Mouse (Mus musculus): ENCODE results near the gene Krt90. TPM values are rescaled to one million over a fixed set of nuclear protein-coding genes. Genes with fewer than 3 reads are reported as not detected.

Krt90 gene
- total RNA-seq (2018; cell fraction: chromatin; rRNA removed) = not detected
- total RNA-seq (2018; cell fraction: cytosol; rRNA removed) = not detected
- total RNA-seq (2018; cell fraction: nucleus; rRNA removed) = not detected
- not detected in 3 replicates for polyA plus RNA-seq (2018)

DNA sequence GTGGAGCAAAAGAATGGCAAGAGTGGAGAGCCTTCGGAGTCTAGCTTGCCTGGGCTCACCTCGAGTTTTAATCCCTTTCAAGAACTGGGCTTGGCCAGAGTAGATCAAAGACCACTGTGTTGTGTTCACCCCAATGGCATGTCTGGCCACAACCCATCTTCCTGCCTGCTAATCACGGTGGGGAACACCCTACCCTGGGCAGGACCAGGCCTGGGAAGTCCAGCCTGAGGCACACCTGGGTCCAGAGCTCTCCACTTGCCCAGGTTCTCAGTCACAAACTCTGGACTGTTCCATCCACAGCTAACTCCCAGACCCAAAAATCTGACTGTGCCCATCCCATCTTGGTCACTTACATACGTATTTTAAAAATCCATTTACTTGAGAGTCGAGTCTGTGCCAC is at the start of gene Krt90:
Krt90 (minus strand) TSS at position 101 of the 400 bp plus-strand sequence.
- 55% methylated on average over 5 of the region's 5 CpGs for WGBS (ENCODE audit: missing documents)
- no peak within 1 kb of the TSS for H3K4me3 ChIP-seq (ENCODE audit: inconsistent target)
- no peak within 1 kb of the TSS for H3K27ac ChIP-seq
- H3K79me2 ChIP-seq (ENCODE audit: inconsistent target) = no peaks in the 10 kb centered on the region
- no peaks in the 10 kb centered on the region for H3K36me3 ChIP-seq (ENCODE audit: inconsistent target)

DNA sequence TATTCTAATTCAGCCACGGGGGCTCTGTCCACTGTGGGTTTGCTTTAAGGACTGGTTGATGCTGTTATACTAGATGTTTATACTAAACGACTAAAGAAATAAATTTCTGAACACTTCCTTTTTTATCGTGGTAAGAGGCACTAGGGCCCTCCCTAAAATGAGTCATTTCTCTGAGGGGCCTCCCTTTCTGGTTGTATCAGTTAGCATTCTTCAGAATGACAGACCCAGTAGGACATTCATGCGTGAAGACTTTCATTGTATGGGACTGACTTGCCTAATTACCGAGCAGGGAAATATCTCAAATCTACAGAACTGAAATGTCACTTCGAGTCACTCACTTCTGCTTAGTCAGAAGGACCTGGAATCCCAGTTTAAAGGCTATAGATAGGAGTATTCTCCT is 36.4 kb upstream of the Krt90 start:
- Histone ChIP-seq H3K4me3 (ENCODE audit: inconsistent target) (no peak overlapping the region), H3K36me3 (ENCODE audit: inconsistent target) (no peaks in the 10 kb centered on the region), H3K27ac (no peak overlapping the region), H3K79me2 (ENCODE audit: inconsistent target) (no peaks in the 10 kb centered on the region)
- 45% methylated on average over 6 of the region's 6 CpGs for WGBS (ENCODE audit: missing documents)

DNA sequence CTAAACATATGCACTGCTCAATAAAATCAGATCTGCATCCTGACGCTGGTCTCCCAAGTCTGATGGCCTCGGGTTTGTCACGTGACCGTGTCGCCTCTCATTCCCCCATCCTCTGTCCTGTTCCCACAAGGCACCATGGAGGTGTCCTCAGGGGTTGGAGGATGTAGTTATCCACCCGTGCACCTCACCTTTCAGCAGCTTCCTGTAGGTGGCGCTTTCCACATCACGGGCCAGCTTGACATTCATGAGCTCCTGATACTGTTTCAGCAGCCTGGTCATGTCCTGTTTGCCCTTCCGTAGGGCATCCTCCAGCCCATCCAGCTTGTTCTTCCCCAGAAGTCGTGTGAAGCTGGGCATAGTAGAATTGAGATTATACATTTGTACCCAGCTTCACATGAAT is 25.5 kb upstream of the Krt90 start:
- Histone ChIP-seq H3K79me2 (ENCODE audit: inconsistent target) (no peaks in the 10 kb centered on the region), H3K27ac (no peak overlapping the region), H3K4me3 (ENCODE audit: inconsistent target) (no peak overlapping the region), H3K36me3 (ENCODE audit: inconsistent target) (no peaks in the 10 kb centered on the region)
- 76% methylated on average over 10 of the region's 10 CpGs for WGBS (ENCODE audit: missing documents)

DNA sequence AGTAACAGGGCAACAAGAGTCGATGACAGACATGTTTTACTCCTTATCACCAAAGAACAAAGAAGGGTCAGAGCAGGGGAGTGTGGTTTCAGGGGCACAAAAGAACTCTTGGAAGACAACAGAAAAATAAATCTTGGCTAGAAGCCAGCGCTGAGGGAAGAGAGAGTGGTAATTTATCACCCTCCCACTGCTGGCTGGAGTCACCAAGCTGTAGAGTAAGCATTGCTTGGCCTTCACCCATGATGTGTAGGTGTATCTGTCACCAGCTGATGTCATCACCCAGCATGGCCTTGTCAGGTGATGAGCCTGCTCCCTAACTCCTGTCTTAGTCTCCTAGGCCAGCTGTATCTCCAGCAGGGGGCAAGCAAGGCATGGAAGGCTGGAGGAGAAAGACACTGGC is 21.7 kb upstream of the Krt90 start:
- H3K79me2 ChIP-seq (ENCODE audit: inconsistent target) = no peaks in the 10 kb centered on the region
- no peaks in the 10 kb centered on the region for H3K36me3 ChIP-seq (ENCODE audit: inconsistent target)
- H3K27ac ChIP-seq = no peak overlapping the region
- WGBS (ENCODE audit: missing documents) = 36% methylated on average over 2 of the region's 2 CpGs
- no peak overlapping the region for H3K4me3 ChIP-seq (ENCODE audit: inconsistent target)

DNA sequence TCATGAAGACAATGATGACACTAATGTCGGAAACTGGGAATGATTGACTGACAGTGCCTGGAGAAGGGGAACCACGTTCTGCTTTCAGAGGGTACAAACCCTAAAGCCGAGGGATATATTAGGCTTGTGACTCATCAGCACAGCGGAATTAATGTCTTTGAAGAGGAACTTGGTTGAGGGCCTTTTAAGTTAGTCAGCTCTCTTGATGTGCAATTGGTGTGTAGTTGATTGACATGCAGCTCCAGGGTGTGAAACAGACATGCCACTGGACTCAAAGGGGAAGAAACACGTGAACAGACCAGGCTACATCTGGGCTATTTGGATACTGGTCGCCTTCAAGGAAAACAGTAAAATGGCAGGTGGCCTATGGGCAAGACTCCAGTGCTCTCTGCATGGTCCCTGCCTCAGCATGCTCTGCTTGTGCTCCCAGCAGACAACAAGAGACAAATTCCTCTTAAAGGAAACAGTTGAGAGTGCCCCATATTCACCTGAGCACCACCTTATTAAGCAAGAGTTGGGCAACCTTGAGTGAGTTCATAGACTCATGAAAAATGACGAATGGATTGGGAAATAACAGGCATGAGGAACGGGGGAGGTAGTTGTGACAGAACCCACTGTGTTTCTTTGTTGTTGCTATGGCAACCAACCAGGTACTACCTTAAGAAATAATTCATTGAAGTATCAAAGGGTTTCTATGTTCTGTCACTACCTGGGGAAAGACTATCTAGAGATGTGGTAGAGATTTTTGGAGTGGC is 20.6 kb upstream of the Krt90 start:
- WGBS (ENCODE audit: missing documents) = 41% methylated on average over 8 of the region's 8 CpGs
- H3K27ac ChIP-seq = 0 out of 2 replicates have a peak overlapping the region, but pooled peaks have one; percentile 10
- no peaks in the 10 kb centered on the region for H3K79me2 ChIP-seq (ENCODE audit: inconsistent target)
- no peaks in the 10 kb centered on the region for H3K36me3 ChIP-seq (ENCODE audit: inconsistent target)
- no peak overlapping the region for H3K4me3 ChIP-seq (ENCODE audit: inconsistent target)

DNA sequence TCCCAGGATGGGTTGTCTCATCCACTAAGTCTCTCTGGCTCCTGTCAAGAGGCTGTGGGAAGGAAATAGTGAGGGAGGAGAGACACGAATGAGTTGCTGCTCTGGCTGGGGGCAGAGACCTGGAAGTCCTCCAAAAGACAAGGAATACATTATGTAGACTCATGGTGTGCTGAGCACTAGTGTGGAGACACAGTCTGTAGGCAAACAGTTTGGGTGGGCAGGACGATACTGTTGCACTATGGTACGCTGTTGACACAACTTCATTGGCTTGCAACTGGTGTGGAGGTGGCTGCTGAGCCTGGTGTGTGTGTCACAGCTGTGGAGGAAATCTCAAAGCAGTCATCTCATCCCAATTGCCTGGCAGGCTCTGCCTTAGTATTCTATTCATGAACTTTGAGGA is 19.0 kb upstream of the Krt90 start:
- no peaks in the 10 kb centered on the region for H3K36me3 ChIP-seq (ENCODE audit: inconsistent target)
- no peak overlapping the region for H3K27ac ChIP-seq
- no peaks in the 10 kb centered on the region for H3K79me2 ChIP-seq (ENCODE audit: inconsistent target)
- H3K4me3 ChIP-seq (ENCODE audit: inconsistent target) = no peak overlapping the region
- 74% methylated on average over 3 of the region's 3 CpGs for WGBS (ENCODE audit: missing documents)

DNA sequence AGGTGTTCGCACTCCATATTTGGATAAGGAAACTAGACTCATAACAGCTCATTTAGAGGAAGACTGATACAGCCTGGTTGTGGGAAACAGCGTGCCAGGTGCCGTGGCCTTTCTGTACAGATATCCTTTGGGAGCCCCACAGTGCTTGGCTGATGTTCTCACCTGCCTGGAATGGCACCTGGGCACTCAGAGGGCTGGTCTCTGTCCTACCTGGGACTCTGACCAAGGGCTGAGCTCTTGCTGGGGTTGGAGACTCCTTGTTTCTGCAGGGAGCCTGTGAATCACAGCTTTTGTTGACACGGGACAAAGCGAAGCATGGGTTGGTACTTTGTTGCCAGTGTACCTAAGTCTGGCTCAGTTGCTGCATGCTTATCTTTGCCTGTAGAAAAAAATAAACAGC is 12.8 kb upstream of the Krt90 start:
- H3K36me3 ChIP-seq (ENCODE audit: inconsistent target) = no peaks in the 10 kb centered on the region
- WGBS (ENCODE audit: missing documents) = 75% methylated on average over 5 of the region's 5 CpGs
- H3K27ac ChIP-seq = no peak overlapping the region
- H3K79me2 ChIP-seq (ENCODE audit: inconsistent target) = no peaks in the 10 kb centered on the region
- no peak overlapping the region for H3K4me3 ChIP-seq (ENCODE audit: inconsistent target)

DNA sequence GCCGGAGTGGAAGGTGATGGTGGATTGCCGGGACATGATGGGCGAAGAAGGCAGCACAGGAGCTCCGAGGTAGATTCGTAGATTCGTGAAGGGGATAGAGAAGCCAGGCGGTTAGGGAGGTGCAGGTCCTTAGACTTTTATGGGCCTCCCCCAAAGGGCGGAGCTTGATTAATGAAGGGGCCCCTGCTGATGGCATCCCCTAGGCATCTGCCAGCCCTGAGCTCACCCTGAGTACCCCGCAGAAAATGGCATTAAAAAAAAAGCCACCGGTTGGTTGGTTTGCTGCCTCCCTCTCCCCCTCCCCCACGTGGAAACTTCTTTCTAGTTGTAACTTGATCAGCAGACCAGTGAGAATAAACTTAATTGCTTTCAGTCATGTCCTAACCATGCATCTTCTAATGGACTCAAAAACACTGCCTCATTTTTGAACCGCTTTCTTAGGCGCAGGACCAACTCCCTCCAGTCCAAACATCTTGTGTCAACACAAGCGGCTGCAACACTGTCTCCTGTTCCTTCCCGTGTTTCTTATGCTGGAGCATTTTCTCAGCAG is 11.1 kb upstream of the Krt90 start, which contains the start of gene Krt75:
Krt75 (minus strand) TSS at position 109 of the 550 bp plus-strand sequence.
- WGBS (ENCODE audit: missing documents) = 79% methylated on average over 13 of the region's 15 CpGs
- Histone ChIP-seq H3K4me3 (ENCODE audit: inconsistent target) (no peak within 1 kb of the TSS), H3K27ac (no peak within 1 kb of the TSS), H3K79me2 (ENCODE audit: inconsistent target) (no peaks in the 10 kb centered on the region), H3K36me3 (ENCODE audit: inconsistent target) (no peaks in the 10 kb centered on the region)

DNA sequence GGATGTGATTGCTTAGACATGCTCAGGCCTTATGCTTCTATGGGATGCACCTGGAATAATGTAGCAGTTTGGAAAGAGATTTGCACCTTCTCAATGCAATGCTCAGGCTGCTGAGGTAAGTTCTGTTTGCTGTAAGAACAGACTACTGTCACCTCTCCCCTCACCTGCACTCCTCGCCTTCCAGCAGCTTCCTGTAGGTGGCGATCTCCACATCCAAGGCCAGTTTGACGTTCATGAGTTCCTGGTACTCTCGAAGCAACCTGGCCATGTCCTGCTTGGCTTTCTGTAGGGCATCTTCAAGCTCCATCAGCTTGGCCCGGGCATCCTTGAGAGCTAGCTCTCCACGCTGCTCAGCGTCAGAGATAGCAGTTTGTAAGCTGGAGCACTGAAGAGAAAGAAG is 5.0 kb upstream of the Krt90 start:
- 46% methylated on average over 7 of the region's 7 CpGs for WGBS (ENCODE audit: missing documents)
- Histone ChIP-seq H3K36me3 (ENCODE audit: inconsistent target) (no peaks in the 10 kb centered on the region), H3K27ac (no peak overlapping the region), H3K79me2 (ENCODE audit: inconsistent target) (no peaks in the 10 kb centered on the region), H3K4me3 (ENCODE audit: inconsistent target) (no peak overlapping the region)

DNA sequence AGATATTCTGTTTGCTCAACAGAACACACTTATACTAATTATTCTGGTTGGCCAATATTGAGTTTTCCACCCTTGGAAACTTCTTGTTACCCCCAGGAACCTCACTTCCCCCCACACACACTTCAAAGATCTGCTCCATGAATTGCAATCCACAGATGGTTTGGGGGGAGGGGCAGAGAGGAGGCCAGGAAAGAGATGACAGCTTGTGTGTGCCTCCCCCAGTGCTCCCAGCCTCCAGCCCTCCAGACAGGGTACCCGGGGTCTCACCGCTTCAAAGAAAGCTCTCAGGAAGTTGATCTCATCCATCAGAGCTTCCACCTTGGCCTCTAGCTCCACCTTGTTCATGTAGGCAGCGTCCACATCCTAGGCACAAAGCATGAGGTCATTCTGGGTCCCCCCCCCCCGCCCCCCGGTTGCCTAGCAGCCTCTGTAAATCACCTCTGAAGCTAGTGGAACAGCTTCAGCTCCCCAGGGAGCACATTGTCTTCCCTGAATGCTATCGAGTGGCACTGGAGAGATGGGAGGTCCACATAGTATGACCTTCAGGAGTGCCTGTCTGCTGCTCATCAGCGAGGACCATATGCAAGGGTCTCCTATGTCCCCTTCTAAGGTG is 4.6 kb downstream of the Krt90 start:
- no peaks in the 10 kb centered on the region for H3K79me2 ChIP-seq (ENCODE audit: inconsistent target)
- whole genome bisulfite sequencing (ENCODE audit: missing documents) = 12% methylated on average over 7 of the region's 7 CpGs
- no peaks in the 10 kb centered on the region for H3K36me3 ChIP-seq (ENCODE audit: inconsistent target)
- no peak overlapping the region for H3K4me3 ChIP-seq (ENCODE audit: inconsistent target)
- no peak overlapping the region for H3K27ac ChIP-seq

DNA sequence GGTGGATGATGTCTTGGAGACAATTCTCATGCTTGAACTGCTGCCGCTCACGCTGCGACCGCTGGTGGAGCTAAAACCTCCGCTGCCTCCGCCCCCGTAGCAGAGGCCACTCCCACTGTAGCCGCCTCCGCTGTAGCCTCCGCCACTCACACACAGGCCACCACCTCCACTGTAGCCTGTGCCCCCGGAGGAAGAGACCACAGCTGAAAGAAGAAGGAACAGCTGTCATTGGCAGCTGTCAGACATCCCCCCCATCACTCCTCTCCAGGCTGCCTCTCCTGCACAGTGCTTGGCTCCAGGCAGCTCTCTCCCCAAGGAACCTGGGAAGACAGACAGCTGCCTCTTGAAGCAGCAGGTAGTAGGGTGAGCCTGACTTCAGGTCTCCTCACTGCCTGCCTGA is 9.6 kb downstream of the Krt90 start:
- no peaks in the 10 kb centered on the region for H3K36me3 ChIP-seq (ENCODE audit: inconsistent target)
- no peaks in the 10 kb centered on the region for H3K79me2 ChIP-seq (ENCODE audit: inconsistent target)
- no peak overlapping the region for H3K4me3 ChIP-seq (ENCODE audit: inconsistent target)
- no peak overlapping the region for H3K27ac ChIP-seq
- 2% methylated on average over 11 of the region's 11 CpGs for WGBS (ENCODE audit: missing documents)

DNA sequence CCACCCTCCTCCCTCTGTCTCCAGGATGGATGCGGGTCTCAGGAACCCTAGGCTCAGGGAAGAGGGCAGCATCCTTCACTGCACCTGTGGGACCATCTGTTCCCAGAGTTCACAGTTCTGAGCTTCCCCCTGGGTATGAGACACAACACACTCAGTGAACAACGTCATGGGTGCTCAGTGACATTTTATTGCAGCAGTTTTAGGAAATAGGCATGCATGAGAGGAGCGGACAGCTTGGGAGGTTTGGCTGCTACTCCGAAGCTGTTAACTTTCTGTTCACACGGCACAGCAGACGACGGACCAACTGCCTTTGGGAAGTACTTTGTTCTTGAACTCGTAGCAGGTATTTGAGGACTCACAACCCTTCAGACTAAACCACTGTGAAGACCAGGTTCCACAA is 10.6 kb downstream of the Krt90 start:
- Histone ChIP-seq H3K36me3 (ENCODE audit: inconsistent target) (no peaks in the 10 kb centered on the region), H3K4me3 (ENCODE audit: inconsistent target) (no peak overlapping the region), H3K79me2 (ENCODE audit: inconsistent target) (no peaks in the 10 kb centered on the region), H3K27ac (no peak overlapping the region)
- 70% methylated on average over 7 of the region's 8 CpGs for WGBS (ENCODE audit: missing documents)

DNA sequence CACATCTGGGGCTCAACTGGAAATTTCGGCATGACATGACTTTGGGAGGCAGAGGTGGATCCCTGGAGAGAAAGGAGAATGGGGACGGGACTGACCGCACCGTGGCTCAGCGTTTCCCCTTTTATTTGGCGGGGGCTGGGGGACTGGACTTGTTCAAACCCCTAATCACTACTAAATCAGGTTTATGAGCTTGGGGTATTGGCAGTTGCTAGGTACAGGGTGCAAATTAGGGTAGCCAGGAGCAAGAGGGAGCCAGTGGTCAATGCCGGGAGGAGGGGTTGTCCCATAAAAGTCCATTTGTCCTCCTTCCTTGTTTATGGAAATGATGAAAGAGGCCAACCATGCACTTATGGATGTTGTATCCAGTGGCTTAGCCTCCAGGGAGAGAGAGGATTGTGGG is 12.2 kb downstream of the Krt90 start, which contains the start of gene Krt82:
Krt82 (minus strand) TSS at position 101 of the 400 bp plus-strand sequence.
- Histone ChIP-seq H3K36me3 (ENCODE audit: inconsistent target) (no peaks in the 10 kb centered on the region), H3K4me3 (ENCODE audit: inconsistent target) (no peak within 1 kb of the TSS), H3K79me2 (ENCODE audit: inconsistent target) (no peaks in the 10 kb centered on the region), H3K27ac (no peak within 1 kb of the TSS)
- WGBS (ENCODE audit: missing documents) = 76% methylated on average over 5 of the region's 7 CpGs

DNA sequence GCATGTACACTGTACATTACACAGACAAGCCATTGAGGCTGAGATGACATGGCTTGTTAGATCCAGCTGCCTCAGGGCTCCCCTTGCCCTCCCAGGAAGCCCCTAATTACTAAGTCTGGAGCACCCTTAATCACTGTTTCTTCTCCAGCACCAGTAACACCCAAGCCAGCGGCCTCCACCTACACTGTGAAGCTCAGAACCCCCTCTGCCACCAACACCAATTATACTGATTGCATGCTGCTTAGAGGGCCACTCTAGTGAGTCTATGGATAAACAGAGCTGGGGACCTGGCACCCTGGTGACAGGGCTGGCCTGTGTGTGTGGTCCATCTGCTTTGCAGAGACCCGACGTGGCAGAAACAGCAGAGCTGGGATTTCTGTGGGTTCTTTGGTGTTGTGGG is 18.3 kb downstream of the Krt90 start:
- H3K4me3 ChIP-seq (ENCODE audit: inconsistent target) = no peak overlapping the region
- 64% methylated on average over 3 of the region's 3 CpGs for WGBS (ENCODE audit: missing documents)

DNA sequence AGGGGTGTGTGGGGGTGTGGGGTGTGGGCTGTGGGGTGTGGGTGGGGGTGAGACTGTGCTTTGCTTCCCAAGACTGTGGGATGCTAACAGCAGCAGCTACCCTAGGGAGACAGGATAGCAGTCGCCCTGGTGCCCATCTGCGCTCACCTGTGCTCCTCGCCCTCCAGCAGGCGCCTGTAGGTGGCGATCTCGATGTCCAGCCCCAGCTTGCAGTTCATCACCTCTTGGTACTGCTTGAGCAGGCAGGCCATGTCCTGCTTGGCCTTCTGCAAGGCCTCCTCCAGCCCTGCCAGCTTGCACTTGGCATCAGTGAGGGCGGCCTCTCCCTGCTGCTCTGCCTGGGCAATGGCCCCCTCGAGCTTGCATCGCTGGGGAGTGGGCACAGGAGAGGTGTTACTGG is 20.2 kb downstream of the Krt90 start:
- H3K79me2 ChIP-seq (ENCODE audit: inconsistent target) = no peaks in the 10 kb centered on the region

More for the DNA sequence above, 18.3 kb downstream of the Krt90 start:
- H3K27ac ChIP-seq = no peak overlapping the region
- H3K79me2 ChIP-seq (ENCODE audit: inconsistent target) = no peaks in the 10 kb centered on the region
- H3K36me3 ChIP-seq (ENCODE audit: inconsistent target) = no peaks in the 10 kb centered on the region

More for the DNA sequence above, 20.2 kb downstream of the Krt90 start:
- Histone ChIP-seq H3K36me3 (ENCODE audit: inconsistent target) (no peaks in the 10 kb centered on the region), H3K27ac (no peak overlapping the region), H3K4me3 (ENCODE audit: inconsistent target) (no peak overlapping the region)
- WGBS (ENCODE audit: missing documents) = 63% methylated on average over 9 of the region's 9 CpGs

Data from macrophage (primary cell).